Mouse (Mus musculus): ENCODE measurements around the gene Agtr1a.

GRCm38 (mm10) chr13:30337646-30338045 is 1.4 kb downstream of the Agtr1a start:
- TF ChIP-seq CTCF (IDR thresholded peaks at IDR 0.05; ENCODE audit: extremely low read depth, insufficient read depth, low read length): no peak
- TF ChIP-seq POLR2A (IDR thresholded peaks at IDR 0.05; ENCODE audit: extremely low read depth, insufficient read depth, low read length): no peak
